Mouse (Mus musculus) urinary bladder, postnatal 10 days (tissue): ENCODE data around the gene Usp1.
"Not testable (repeated sequence)": the region's sequence is repeated elsewhere in the genome, so short reads cannot be mapped to it uniquely, and the experiment has no call there.

ENCODE experiments used
- DNase-seq: peaks from one replicate; pipeline ENCODE4 v3.0.0; 2022; ENCODE audit warnings: low spot score

The Usp1 gene

DNA sequence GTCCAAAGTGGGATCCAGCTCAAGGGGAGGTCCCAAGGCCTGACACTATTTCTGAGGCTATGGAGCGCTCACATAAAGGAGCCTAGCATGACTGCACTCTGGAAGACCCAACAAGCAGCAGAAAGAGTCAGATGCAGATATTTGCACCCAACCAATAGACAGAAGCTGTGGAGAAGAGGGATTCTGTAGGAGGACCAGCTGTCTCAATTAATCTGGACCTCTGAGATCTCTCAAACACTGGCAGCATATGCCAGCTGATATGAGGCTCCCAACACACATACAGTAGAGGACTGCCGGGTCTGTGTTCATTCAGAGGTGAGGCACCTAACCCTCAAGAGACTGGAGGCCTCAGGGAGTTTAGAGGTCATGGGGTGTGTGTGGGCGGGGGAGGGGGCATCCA is 56.4 kb downstream of the Usp1 start:
- not testable (repeated sequence) for DNase-seq

DNA sequence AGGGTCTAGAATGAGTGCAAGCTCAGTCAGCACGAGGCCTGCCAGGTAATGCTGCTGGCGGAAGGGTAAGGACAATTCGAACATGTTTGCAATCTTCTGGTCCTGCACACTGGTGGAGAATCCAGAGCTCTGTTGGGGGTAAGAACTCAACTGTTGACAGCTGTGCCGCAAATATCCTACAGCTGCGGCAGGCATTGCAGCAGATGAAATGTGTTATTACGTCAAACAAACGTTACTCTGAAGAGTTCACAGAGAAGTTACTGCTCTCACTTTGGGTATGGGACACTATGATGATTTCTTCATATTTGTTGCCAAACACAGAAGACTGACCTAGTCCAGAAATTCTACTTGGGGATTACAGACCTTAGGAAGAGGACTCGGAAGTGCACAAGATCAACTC is 61.1 kb downstream of the Usp1 start:
- no peak for DNase-seq
